Mouse (Mus musculus) embryonic stem cell, embryonic (primary cell): Measurements from ENCODE around the gene Bcl7c.

Experiments
- CTCF ChIA-PET, 4 experiments: fragments of 300-600 bp in 2 of 4; fragments of 350-600 bp in 2 of 4; sonication (Branson Sonifier 250); formaldehyde crosslinking; loops; one replicate each; lab custom pipeline; 2022; ENCODE audit warnings: inconsistent platforms in 2 of 4; lab: Charles Lee
- POLR2A ChIA-PET, 4 experiments: fragments of 300-600 bp in 2 of 4; fragments of 350-600 bp in 2 of 4; sonication (Branson Sonifier 250); formaldehyde crosslinking; loops; one replicate each; lab custom pipeline; 2022; ENCODE audit warnings: antibody characterized with exemption in 4 of 4, inconsistent platforms in 1 of 4; lab: Charles Lee

Bcl7c gene

GRCm38 (mm10) chr7:127681888-127682553, 26.7 kb downstream of the Bcl7c start:
- POLR2A ChIA-PET = interaction anchor here in 2 of 4 experiments (0.6 to 0.7 kb wide), 3 partner anchors 135 to 655 kb away, joined by 3 to 4 read pairs (median 3); no protein-coding TSS in a partner anchor

GRCm38 (mm10) chr7:127680541-127680940, 28.2 kb downstream of the Bcl7c start:
- CTCF ChIA-PET = interaction anchor here in 1 of 4 experiments (1.4 to 8.3 kb wide), 2 partner anchors 11 to 32 kb away, joined by 4 to 144 read pairs; partner anchors contain the start of genes Bcl7c and Ctf1

More at GRCm38 (mm10) chr7:127681888-127682553, 26.7 kb downstream of the Bcl7c start:
- CTCF ChIA-PET = interaction anchor here in 3 of 4 experiments (0.6 to 8.3 kb wide), 5 partner anchors 10 to 500 kb away, joined by 3 to 144 read pairs (median 4); partner anchors contain the start of genes Bcl7c (in 1 of the 3) and Ctf1 (in 1 of the 3)

GRCm38 (mm10) chr7:127678811-127679210, 29.9 kb downstream of the Bcl7c start:
- POLR2A ChIA-PET = interaction anchor here in 3 of 4 experiments (0.5 to 2.4 kb wide), 10 partner anchors 12 to 235 kb away, joined by 3 to 6 read pairs (median 3); no protein-coding TSS in a partner anchor
- CTCF ChIA-PET = interaction anchor here (0.6 to 8.3 kb wide), 23 partner anchors 12 to 385 kb away, joined by 3 to 144 read pairs (median 4); partner anchors contain the start of genes Bcl7c (in 2 of the 4) and Ctf1 (in 1 of the 4)

More at GRCm38 (mm10) chr7:127680541-127680940, 28.2 kb downstream of the Bcl7c start:
- POLR2A ChIA-PET = interaction anchor here in 2 of 4 experiments (0.7 to 1.6 kb wide), 2 partner anchors 12 to 204 kb away, joined by 5 to 11 read pairs; no protein-coding TSS in a partner anchor

- ChIA-PET CTCF (interaction anchor here (0.6 to 8.3 kb wide), 45 partner anchors 8 to 543 kb away, joined by 3 to 144 read pairs (median 4); partner anchors contain the start of genes Bcl7c (in 3 of the 4), Ctf1 (in 2 of the 4), Fbxl19 (in 1 of the 4) and Gm21974 (in 1 of the 4)), POLR2A (interaction anchor here in 3 of 4 experiments (0.6 to 4.3 kb wide), 17 partner anchors 11 to 306 kb away, joined by 3 to 27 read pairs (median 4); partner anchors contain the start of genes Bcl7c (in 1 of the 3), Ctf1 (in 1 of the 3) and Srcap (in 1 of the 3))
These were observed 31.1 kb downstream of the Bcl7c start for GRCm38 (mm10) chr7:127677609-127678008.

GRCm38 (mm10) chr7:127677077-127677476, 31.7 kb downstream of the Bcl7c start:
- ChIA-PET POLR2A (interaction anchor here in 3 of 4 experiments (0.5 to 4.3 kb wide), 21 partner anchors 8 to 305 kb away, joined by 3 to 27 read pairs (median 3); partner anchors contain the start of genes Bcl7c (in 1 of the 3), Ctf1 (in 1 of the 3) and Srcap (in 1 of the 3)), CTCF (interaction anchor here (0.5 to 8.3 kb wide), 61 partner anchors 9 to 544 kb away, joined by 3 to 144 read pairs (median 4); partner anchors contain the start of genes Bcl7c (in 2 of the 4), Ctf1 (in 2 of the 4), Fbxl19 (in 1 of the 4) and Gm21974 (in 1 of the 4))

- CTCF ChIA-PET = interaction anchor here (0.5 to 8.3 kb wide), 147 partner anchors 8 to 769 kb away, joined by 3 to 144 read pairs (median 5); partner anchors contain the start of genes Bcl7c (in 4 of the 4), Ctf1 (in 3 of the 4), Fbxl19 (in 3 of the 4) and Gm21974 (in 2 of the 4)
- POLR2A ChIA-PET = interaction anchor here (0.6 to 4.3 kb wide), 56 partner anchors 8 to 356 kb away, joined by 3 to 27 read pairs (median 4); partner anchors contain the start of genes Ctf1 (in 3 of the 4), Setd1a (in 2 of the 4), Bcl7c (in 1 of the 4) and Ccdc189 (in 1 of the 4)
These were observed 33.3 kb downstream of the Bcl7c start for GRCm38 (mm10) chr7:127675391-127675811.

- POLR2A ChIA-PET = interaction anchor here (0.5 to 4.3 kb wide), 62 partner anchors 8 to 357 kb away, joined by 3 to 27 read pairs (median 4); partner anchors contain the start of genes Ctf1 (in 3 of the 4), Bcl7c (in 1 of the 4), Ccdc189 (in 1 of the 4) and Fbxl19 (in 1 of the 4)
These were observed 33.8 kb downstream of the Bcl7c start for GRCm38 (mm10) chr7:127674977-127675376.

GRCm38 (mm10) chr7:127672776-127673175, 36.0 kb downstream of the Bcl7c start:
- ChIA-PET POLR2A (interaction anchor here in 1 of 4 experiments (1.3 kb wide), 2 partner anchors 37 to 128 kb away, joined by 3 read pairs; partner anchors contain the start of gene Hsd3b7), CTCF (interaction anchor here in 1 of 4 experiments (0.5 to 1.3 kb wide), 3 partner anchors 11 to 218 kb away, joined by 3 to 5 read pairs (median 4); partner anchors contain the start of gene Prss53)

More at GRCm38 (mm10) chr7:127674977-127675376, 33.8 kb downstream of the Bcl7c start:
- CTCF ChIA-PET = interaction anchor here (0.5 to 8.3 kb wide), 155 partner anchors 8 to 1173 kb away, joined by 3 to 144 read pairs (median 4); partner anchors contain the start of genes Bcl7c (in 4 of the 4), Ctf1 (in 3 of the 4), Fbxl19 (in 3 of the 4) and Gm21974 (in 2 of the 4)

GRCm38 (mm10) chr7:127671880-127672774, 36.6 kb downstream of the Bcl7c start:
- CTCF ChIA-PET = interaction anchor here in 3 of 4 experiments (0.5 to 1.3 kb wide), 5 partner anchors 10 to 218 kb away, joined by 3 to 5 read pairs (median 3); partner anchors contain the start of gene Prss53 (in 1 of the 3)

GRCm38 (mm10) chr7:127667171-127667570, 41.6 kb downstream of the Bcl7c start:
- CTCF ChIA-PET = interaction anchor here (0.6 to 5.3 kb wide), 11 partner anchors 8 to 136 kb away, joined by 3 to 61 read pairs (median 4); no protein-coding TSS in a partner anchor

More at GRCm38 (mm10) chr7:127671880-127672774, 36.6 kb downstream of the Bcl7c start:
- POLR2A ChIA-PET = interaction anchor here in 2 of 4 experiments (1.1 to 1.3 kb wide), 3 partner anchors 38 to 129 kb away, joined by 3 to 4 read pairs (median 3); partner anchors contain the start of genes Ctf1 (in 1 of the 2) and Hsd3b7 (in 1 of the 2)

GRCm38 (mm10) chr7:127666679-127667078, 42.1 kb downstream of the Bcl7c start:
- CTCF ChIA-PET = interaction anchor here (0.6 to 5.3 kb wide), 14 partner anchors 8 to 186 kb away, joined by 3 to 61 read pairs (median 4); no protein-coding TSS in a partner anchor
- POLR2A ChIA-PET = interaction anchor here in 3 of 4 experiments (0.5 to 3.2 kb wide), 36 partner anchors 8 to 353 kb away, joined by 3 to 16 read pairs (median 4); partner anchors contain the start of genes Kat8 (in 3 of the 3), Hsd3b7 (in 1 of the 3), Setd1a (in 1 of the 3) and Zfp646 (in 1 of the 3)

More at GRCm38 (mm10) chr7:127667171-127667570, 41.6 kb downstream of the Bcl7c start:
- POLR2A ChIA-PET = interaction anchor here in 3 of 4 experiments (0.6 to 3.2 kb wide), 35 partner anchors 8 to 354 kb away, joined by 3 to 16 read pairs (median 4); partner anchors contain the start of genes Kat8 (in 3 of the 3), Hsd3b7 (in 1 of the 3) and Setd1a (in 1 of the 3)

- ChIA-PET CTCF (interaction anchor here (0.6 to 5.3 kb wide), 13 partner anchors 9 to 187 kb away, joined by 3 to 61 read pairs (median 4); no protein-coding TSS in a partner anchor), POLR2A (interaction anchor here in 3 of 4 experiments (0.5 to 3.2 kb wide), 34 partner anchors 9 to 302 kb away, joined by 3 to 16 read pairs (median 4); partner anchors contain the start of genes Kat8 (in 2 of the 3), Hsd3b7 (in 1 of the 3), Setd1a (in 1 of the 3) and Zfp646 (in 1 of the 3))
These were observed 42.6 kb downstream of the Bcl7c start for GRCm38 (mm10) chr7:127666066-127666654.

GRCm38 (mm10) chr7:127662926-127663325, 45.8 kb downstream of the Bcl7c start:
- ChIA-PET POLR2A (interaction anchor here in 2 of 4 experiments (1.2 to 2.9 kb wide), 5 partner anchors 12 to 108 kb away, joined by 3 to 27 read pairs (median 4); no protein-coding TSS in a partner anchor), CTCF (interaction anchor here in 3 of 4 experiments (1.1 to 2.8 kb wide), 5 partner anchors 12 to 273 kb away, joined by 4 to 24 read pairs (median 13); no protein-coding TSS in a partner anchor)

- ChIA-PET CTCF (interaction anchor here (0.6 to 2.8 kb wide), 28 partner anchors 9 to 643 kb away, joined by 3 to 24 read pairs (median 4); partner anchors contain the start of genes Bcl7c (in 1 of the 4) and Hsd3b7 (in 1 of the 4)), POLR2A (interaction anchor here (0.6 to 2.9 kb wide), 42 partner anchors 8 to 800 kb away, joined by 3 to 27 read pairs (median 4); partner anchors contain the start of genes Ctf1 (in 2 of the 4), Kat8 (in 2 of the 4), Ccdc189 (in 1 of the 4) and Rnf40 (in 1 of the 4))
These were observed 46.9 kb downstream of the Bcl7c start for GRCm38 (mm10) chr7:127661833-127662232.
